Mouse (Mus musculus) stomach, embryonic 14.5 days (tissue): ENCODE measurements around the gene Bahcc1. TPM values are rescaled to one million over a fixed set of nuclear protein-coding genes. Genes with fewer than 3 reads are reported as not detected.

Experiments
- ATAC-seq: fragments of 200-750 bp; cut with Nextera tagmentation; 2 replicates; pipeline ENCODE4 v1.8.0; 2017; ENCODE audit warnings: low read depth, moderate TSS enrichment; ENCODE audit not compliant: insufficient number of reproducible peaks, insufficient read depth, low FRiP score
- H3K27ac ChIP-seq: fragments of 300-500 bp; sonication (generic); 2 replicates; pipeline ENCODE4 v1.5.1; 2014; ENCODE audit warnings: mild to moderate bottlenecking, low read length, moderate library complexity, mixed read lengths
- H3K27me3 ChIP-seq: fragments of 300-500 bp; sonication (generic); 2 replicates; pipeline ENCODE4 v1.6.1; 2014; ENCODE audit warnings: low read length, control low read depth, mixed read lengths; ENCODE audit not compliant: control insufficient read depth, insufficient read depth
- H3K36me3 ChIP-seq: fragments of 300-500 bp; sonication (generic); 2 replicates; pipeline ENCODE4 v1.6.1; 2014; ENCODE audit warnings: mild to moderate bottlenecking, control low read depth, low read length, moderate library complexity, mixed read lengths; ENCODE audit not compliant: control insufficient read depth, insufficient read depth
- H3K4me1 ChIP-seq: fragments of 300-500 bp; sonication (generic); 2 replicates; pipeline ENCODE4 v1.6.1; 2014; ENCODE audit warnings: low read length, control low read depth, mixed read lengths; ENCODE audit not compliant: control insufficient read depth, insufficient read depth
- H3K4me2 ChIP-seq: fragments of 300-500 bp; sonication (generic); replicated peaks from 2 replicates; pipeline ENCODE4 v1.6.1; 2014; ENCODE audit warnings: low read depth, low read length, control low read depth
- H3K4me3 ChIP-seq: fragments of 300-500 bp; sonication (generic); 2 replicates; pipeline ENCODE4 v1.5.1; 2014; ENCODE audit warnings: low read depth, low read length, control low read depth
- H3K9ac ChIP-seq: fragments of 300-500 bp; sonication (generic); replicated peaks from 2 replicates; pipeline ENCODE4 v1.6.1; 2014; ENCODE audit warnings: low read depth, mild to moderate bottlenecking, control low read depth, low read length, moderate library complexity, mixed read lengths
- H3K9me3 ChIP-seq: fragments of 300-500 bp; sonication (generic); 2 replicates; pipeline ENCODE4 v1.6.1; 2016; ENCODE audit warnings: low read depth, low read length, control low read depth; ENCODE audit not compliant: control insufficient read depth
- WGBS: fragments of 180-500 bp; shearing (Covaris S2); extraction: QIAGEN DNeasy Blood & Tissue Kit; methylation state at CpG from one replicate; pipeline ENCODE4 v1.1.7; 2014; 5-methylcytosine and 5-hydroxymethylcytosine counted together
- polyA plus RNA-seq: library from polyadenylated mRNA; unstranded; fragments of >200 nt; fragmentation: Nextera tagmentation; extraction: Ambion mirVana; gene quantifications from 2 replicates; pipeline ENCODE4 v1.2.1, GENCODE M21; 2014

Bahcc1 gene
- polyA plus RNA-seq, 1 experiment from 2014 or later: 13.4 TPM

- Histone ChIP-seq H3K36me3 (no peaks in the 10 kb centered on the region), H3K27me3 (no peaks in the 10 kb centered on the region), H3K4me3 (no peak overlapping the region), H3K4me1 (peaks cover 6% of the 10 kb centered on the region; the same call in 1 of the 2 replicates), H3K9ac (no peak overlapping the region), H3K27ac (no peak overlapping the region), H3K9me3 (no peaks in the 10 kb centered on the region), H3K4me2 (no peak overlapping the region)
- no peak for ATAC-seq
- 67% methylated on average over 6 of the region's 6 CpGs for WGBS
Observed at GRCm38 (mm10) chr11:120200621-120201020, 32.1 kb upstream of the Bahcc1 start.

GRCm38 (mm10) chr11:120204200-120204599 lies 28.5 kb upstream of the Bahcc1 start:
- no peak overlapping the region for H3K4me3 ChIP-seq
- H3K9me3 ChIP-seq: no peaks in the 10 kb centered on the region
- H3K4me2 ChIP-seq: no peak overlapping the region
- no peak overlapping the region for H3K9ac ChIP-seq
- no peak for ATAC-seq
- H3K27ac ChIP-seq: no peak overlapping the region
- WGBS: 91% methylated on average over 5 of the region's 5 CpGs
- H3K36me3 ChIP-seq: no peaks in the 10 kb centered on the region
- no peaks in the 10 kb centered on the region for H3K27me3 ChIP-seq
- peaks cover 17% of the 10 kb centered on the region; the same call in 1 of the 2 replicates for H3K4me1 ChIP-seq

GRCm38 (mm10) chr11:120206069-120206668 lies 26.6 kb upstream of the Bahcc1 start:
- no peak for ATAC-seq
- no peaks in the 10 kb centered on the region for H3K36me3 ChIP-seq
- H3K27ac ChIP-seq: peak overlapping the region; percentile 87; the same call in 1 of the 2 replicates

GRCm38 (mm10) chr11:120206669-120207090 lies 26.1 kb upstream of the Bahcc1 start:
- Histone ChIP-seq H3K9me3 (no peaks in the 10 kb centered on the region), H3K4me2 (0 out of 2 replicates have a peak overlapping the region, but pooled peaks have one; percentile 1), H3K4me1 (peaks cover 14% of the 10 kb centered on the region; the same call in 1 of the 2 replicates), H3K36me3 (no peaks in the 10 kb centered on the region), H3K27me3 (no peaks in the 10 kb centered on the region), H3K9ac (no peak overlapping the region), H3K4me3 (no peak overlapping the region), H3K27ac (peak overlapping the region; percentile 87)
- ATAC-seq: peak; percentile 75; the same call in 1 of the 2 replicates
- 11% methylated on average over 5 of the region's 5 CpGs for WGBS

More at GRCm38 (mm10) chr11:120206069-120206668, 26.6 kb upstream of the Bahcc1 start:
- H3K27me3 ChIP-seq: no peaks in the 10 kb centered on the region
- no peaks in the 10 kb centered on the region for H3K9me3 ChIP-seq
- H3K4me2 ChIP-seq: no peak overlapping the region
- 52% methylated on average over 9 of the region's 9 CpGs for WGBS
- H3K4me3 ChIP-seq: no peak overlapping the region
- H3K4me1 ChIP-seq: peaks cover 14% of the 10 kb centered on the region; the same call in 1 of the 2 replicates
- H3K9ac ChIP-seq: no peak overlapping the region

- Histone ChIP-seq H3K4me2 (no peak overlapping the region), H3K36me3 (no peaks in the 10 kb centered on the region), H3K4me1 (peaks cover 14% of the 10 kb centered on the region; the same call in 1 of the 2 replicates), H3K9ac (no peak overlapping the region), H3K4me3 (no peak overlapping the region), H3K27ac (no peak overlapping the region), H3K9me3 (peaks cover 6% of the 10 kb centered on the region; the same call in 1 of the 2 replicates), H3K27me3 (no peaks in the 10 kb centered on the region)
- no peak for ATAC-seq
- WGBS: 72% methylated on average over 2 of the region's 2 CpGs
Observed at GRCm38 (mm10) chr11:120208848-120209247, 23.9 kb upstream of the Bahcc1 start.

GRCm38 (mm10) chr11:120209462-120209861 lies 23.3 kb upstream of the Bahcc1 start:
- H3K9me3 ChIP-seq: peaks cover 7% of the 10 kb centered on the region; the same call in 1 of the 2 replicates
- H3K9ac ChIP-seq: no peak overlapping the region
- no peak overlapping the region for H3K27ac ChIP-seq
- no peaks in the 10 kb centered on the region for H3K27me3 ChIP-seq
- no peaks in the 10 kb centered on the region for H3K36me3 ChIP-seq
- H3K4me2 ChIP-seq: no peak overlapping the region
- H3K4me1 ChIP-seq: peaks cover 14% of the 10 kb centered on the region; the same call in 1 of the 2 replicates
- ATAC-seq: no peak
- 55% methylated on average over 8 of the region's 8 CpGs for WGBS
- H3K4me3 ChIP-seq: no peak overlapping the region

- WGBS: 38% methylated on average over 10 of the region's 10 CpGs
- peaks cover 7% of the 10 kb centered on the region; the same call in 1 of the 2 replicates for H3K9me3 ChIP-seq
- H3K4me3 ChIP-seq: no peak overlapping the region
- peak overlapping the region; percentile 74; the same call in 1 of the 2 replicates for H3K27ac ChIP-seq
- H3K27me3 ChIP-seq: no peaks in the 10 kb centered on the region
- no peaks in the 10 kb centered on the region for H3K36me3 ChIP-seq
- 0 out of 2 replicates have a peak, but pooled peaks have one; percentile 5 for ATAC-seq
- peaks cover 29% of the 10 kb centered on the region for H3K4me1 ChIP-seq
- no peak overlapping the region for H3K4me2 ChIP-seq
- no peak overlapping the region; the same call in 1 of the 2 replicates for H3K9ac ChIP-seq
Observed at GRCm38 (mm10) chr11:120215726-120216241, 17.0 kb upstream of the Bahcc1 start.

- 14% methylated on average over 11 of the region's 11 CpGs for WGBS
Observed at GRCm38 (mm10) chr11:120216540-120217324, 16.0 kb upstream of the Bahcc1 start.

More at GRCm38 (mm10) chr11:120216540-120217324, 16.0 kb upstream of the Bahcc1 start:
- peaks cover 38% of the 10 kb centered on the region for H3K4me1 ChIP-seq
- no peak overlapping the region for H3K4me2 ChIP-seq
- peak overlapping the region; percentile 74; the same call in 1 of the 2 replicates for H3K27ac ChIP-seq
- peak; percentile 62; the same call in 1 of the 2 replicates for ATAC-seq
- H3K36me3 ChIP-seq: no peaks in the 10 kb centered on the region
- H3K27me3 ChIP-seq: no peaks in the 10 kb centered on the region
- H3K9me3 ChIP-seq: peaks cover 7% of the 10 kb centered on the region; the same call in 1 of the 2 replicates
- no peak overlapping the region for H3K4me3 ChIP-seq
- 0 out of 2 replicates have a peak overlapping the region, but pooled peaks have one; percentile 1 for H3K9ac ChIP-seq
